Mouse (Mus musculus) adrenal gland, adult 8-10 months (tissue): ENCODE data around the gene Klhl25. TPM values are rescaled to one million over a fixed set of nuclear protein-coding genes. Genes with fewer than 3 reads are reported as not detected.
"Not testable (repeated sequence)": the region's sequence is repeated elsewhere in the genome, so short reads cannot be mapped to it uniquely, and the experiment has no call there.

Source experiments
- DNase-seq: peaks from one replicate; pipeline ENCODE4 v3.0.0; 2022
- total RNA-seq, 4 experiments: library from RNA; stranded (reverse); gene quantifications; 2 replicates each; pipeline ENCODE4 v1.2.4; 2022

The Klhl25 gene
- total RNA-seq, 4 experiments from 2014 or later: 15.2 to 18.5 (median 17.5) TPM

GRCm38 (mm10) chr7:75846942-75847341 is 1.2 kb upstream of the Klhl25 start:
- DNase-seq: no peak

- no peak for DNase-seq
Observed at GRCm38 (mm10) chr7:75847489-75847888, 621 bp upstream of the Klhl25 start.

- no peak for DNase-seq
Observed at GRCm38 (mm10) chr7:75848776-75849670, 913 bp downstream of the Klhl25 start.

- DNase-seq: not testable (repeated sequence)
Observed at GRCm38 (mm10) chr7:75850396-75850795, 2.3 kb downstream of the Klhl25 start.

- DNase-seq: no peak
Observed at GRCm38 (mm10) chr7:75851290-75851689, 3.2 kb downstream of the Klhl25 start.

- DNase-seq: peak; percentile 71
Observed at GRCm38 (mm10) chr7:75852363-75852762, 4.3 kb downstream of the Klhl25 start.

- DNase-seq: no peak
Observed at GRCm38 (mm10) chr7:75853171-75853830, 5.2 kb downstream of the Klhl25 start.

GRCm38 (mm10) chr7:75854231-75854925 is 6.3 kb downstream of the Klhl25 start:
- no peak for DNase-seq

- DNase-seq: no peak
Observed at GRCm38 (mm10) chr7:75855028-75855427, 6.9 kb downstream of the Klhl25 start.

GRCm38 (mm10) chr7:75856259-75856658 is 8.1 kb downstream of the Klhl25 start:
- DNase-seq: no peak

- no peak for DNase-seq
Observed at GRCm38 (mm10) chr7:75859771-75860196, 11.7 kb downstream of the Klhl25 start.

GRCm38 (mm10) chr7:75861638-75862426 is 13.7 kb downstream of the Klhl25 start:
- not testable (repeated sequence) for DNase-seq

- DNase-seq: not testable (repeated sequence)
Observed at GRCm38 (mm10) chr7:75862427-75862781, 14.3 kb downstream of the Klhl25 start.

GRCm38 (mm10) chr7:75863248-75863911 is 15.3 kb downstream of the Klhl25 start:
- DNase-seq: not testable (repeated sequence)

GRCm38 (mm10) chr7:75865026-75865425 is 16.9 kb downstream of the Klhl25 start:
- no peak for DNase-seq

GRCm38 (mm10) chr7:75866557-75866956 is 18.4 kb downstream of the Klhl25 start:
- no peak for DNase-seq

GRCm38 (mm10) chr7:75868687-75869086 is 20.6 kb downstream of the Klhl25 start:
- DNase-seq: no peak

GRCm38 (mm10) chr7:75870551-75870950 is 22.4 kb downstream of the Klhl25 start:
- no peak for DNase-seq

GRCm38 (mm10) chr7:75872255-75872654 is 24.1 kb downstream of the Klhl25 start:
- DNase-seq: no peak

GRCm38 (mm10) chr7:75872697-75873096 is 24.6 kb downstream of the Klhl25 start:
- no peak for DNase-seq

- no peak for DNase-seq
Observed at GRCm38 (mm10) chr7:75873216-75873615, 25.1 kb downstream of the Klhl25 start.

GRCm38 (mm10) chr7:75873746-75874145 is 25.6 kb downstream of the Klhl25 start:
- DNase-seq: peak; percentile 46
